Mouse (Mus musculus) CH12.LX (cell line): ENCODE results near the gene Fbxl14. TPM values are rescaled to one million over a fixed set of nuclear protein-coding genes. Genes with fewer than 3 reads are reported as not detected.
A peak's percentile ranks its signal among the peaks of the same experiment; 100 is the strongest.

Source experiments
- DNase-seq: peaks from one replicate; pipeline ENCODE4 v3.0.0-alpha.2; 2013; ENCODE audit errors: extremely low read depth
- H3K27ac ChIP-seq: 2 replicates; pipeline ENCODE4 v1.5.1; 2012; ENCODE audit warnings: low read depth, mild to moderate bottlenecking, control low read depth, moderate library complexity; ENCODE audit not compliant: insufficient read depth
- H3K27me3 ChIP-seq: replicated peaks from 2 replicates; pipeline ENCODE3; 2012; ENCODE audit warnings: inconsistent platforms
- H3K36me3 ChIP-seq, 2 experiments: replicated peaks in 1 of 2; 2 replicates each; pipeline versions ENCODE3 to v1.6.1; 2012; ENCODE audit warnings: inconsistent platforms in 1 of 2, low read length in 1 of 2, mild to moderate bottlenecking in 1 of 2, mixed read lengths in 1 of 2, moderate library complexity in 1 of 2; ENCODE audit not compliant: control insufficient read depth in 1 of 2, insufficient read depth in 1 of 2
- H3K4me1 ChIP-seq, 2 experiments: 2 replicates each; pipeline ENCODE4 v1.6.1; 2012; ENCODE audit warnings: inconsistent platforms in 1 of 2, moderate library complexity in 1 of 2; ENCODE audit not compliant: insufficient read depth in 2 of 2, control insufficient read depth in 1 of 2
- H3K4me2 ChIP-seq: 2 replicates; pipeline ENCODE4 v1.6.1; 2012; ENCODE audit warnings: low read depth, mild to moderate bottlenecking, control low read depth; ENCODE audit not compliant: poor library complexity, insufficient read depth, severe bottlenecking
- H3K4me3 ChIP-seq, 3 experiments: fragments of 150-350 bp in 1 of 3; sonication (generic) in 1 of 3; replicated peaks in 1 of 3; 2 replicates each; pipeline versions ENCODE3 to v1.5.1; 2011 to 2012; ENCODE audit warnings: low read depth in 2 of 3, low read length in 2 of 3, mild to moderate bottlenecking in 2 of 3, moderate library complexity in 2 of 3, control low read depth in 1 of 3, improper control_type of control experiment in 1 of 3, inconsistent platforms in 1 of 3, mixed read lengths in 1 of 3; ENCODE audit not compliant: poor library complexity in 1 of 3
- H3K79me2 ChIP-seq: replicated peaks from 2 replicates; pipeline ENCODE4 v1.6.1; 2012; ENCODE audit warnings: mild to moderate bottlenecking, moderate library complexity; ENCODE audit not compliant: control insufficient read depth, poor library complexity, insufficient read depth, severe bottlenecking; ENCODE audit errors: extremely low read depth
- H3K9ac ChIP-seq: 2 replicates; pipeline ENCODE4 v1.6.1; 2012; ENCODE audit warnings: low read depth, mild to moderate bottlenecking, control low read depth, moderate library complexity; ENCODE audit not compliant: insufficient read depth
- H3K9me3 ChIP-seq: replicated peaks from 2 replicates; pipeline ENCODE3; 2012; ENCODE audit warnings: low read length, inconsistent platforms, mixed read lengths
- BHLHE40 ChIP-seq: IDR thresholded peaks from 2 replicates; pipeline ENCODE4 v1.6.1; 2011; ENCODE audit warnings: mild to moderate bottlenecking, low read depth, low read length, improper control_type of control experiment
- CHD1 ChIP-seq: IDR thresholded peaks from 2 replicates; pipeline ENCODE4 v1.6.1; 2012; ENCODE audit warnings: low read depth, low read length, improper control_type of control experiment, inconsistent platforms
- CHD2 ChIP-seq: IDR thresholded peaks from 2 replicates; pipeline ENCODE4 v1.6.1; 2011; ENCODE audit warnings: low read length, improper control_type of control experiment
- CTCF ChIP-seq, 2 experiments: IDR thresholded peaks in 1 of 2; conservative IDR thresholded peaks in 1 of 2; 2 replicates each; pipeline ENCODE4 v1.5.1; 2011 to 2012; ENCODE audit warnings: low read depth in 2 of 2, low read length in 2 of 2, improper control_type of control experiment in 1 of 2, inconsistent platforms in 1 of 2, mild to moderate bottlenecking in 1 of 2, moderate library complexity in 1 of 2
- ETS1 ChIP-seq: conservative IDR thresholded peaks from 2 replicates; pipeline ENCODE4 v1.6.1; 2012; ENCODE audit warnings: low read depth, mild to moderate bottlenecking, inconsistent platforms, low read length, improper control_type of control experiment, moderate library complexity
- HCFC1 ChIP-seq: IDR thresholded peaks from 2 replicates; pipeline ENCODE4 v1.6.1; 2012; ENCODE audit warnings: low read depth, mild to moderate bottlenecking, inconsistent platforms, low read length, improper control_type of control experiment
- IRF4 ChIP-seq: IDR thresholded peaks from 2 replicates; pipeline ENCODE4 v1.6.1; 2014; ENCODE audit warnings: low read depth, mild to moderate bottlenecking, inconsistent platforms, low read length, improper control_type of control experiment
- MAFK ChIP-seq: IDR thresholded peaks from 2 replicates; pipeline ENCODE4 v1.6.1; 2011; ENCODE audit warnings: low read length, improper control_type of control experiment; ENCODE audit not compliant: insufficient replicate concordance
- MAZ ChIP-seq: IDR thresholded peaks from 2 replicates; pipeline ENCODE4 v1.6.1; 2012; ENCODE audit warnings: low read depth, mild to moderate bottlenecking, inconsistent platforms, low read length, improper control_type of control experiment, moderate library complexity
- MYC ChIP-seq: IDR thresholded peaks from 2 replicates; pipeline ENCODE4 v1.6.1; 2011; ENCODE audit warnings: low read depth, mild to moderate bottlenecking, improper control_type of control experiment, low read length
- PAX5 ChIP-seq: IDR thresholded peaks from 2 replicates; pipeline ENCODE4 v1.6.1; 2012; ENCODE audit warnings: low read length, inconsistent platforms, mixed read lengths
- RAD21 ChIP-seq: IDR thresholded peaks from 2 replicates; pipeline ENCODE4 v1.6.1; 2011; ENCODE audit warnings: low read depth, mild to moderate bottlenecking, low read length, improper control_type of control experiment, moderate library complexity
- SIN3A ChIP-seq: IDR thresholded peaks from 2 replicates; pipeline ENCODE4 v1.6.1; 2012; ENCODE audit warnings: low read length, improper control_type of control experiment, inconsistent platforms
- SMC3 ChIP-seq: IDR thresholded peaks from 2 replicates; pipeline ENCODE4 v1.6.1; 2011; ENCODE audit warnings: low read depth, low read length, improper control_type of control experiment
- TBP ChIP-seq: conservative IDR thresholded peaks from 2 replicates; pipeline ENCODE4 v1.6.1; 2011; ENCODE audit warnings: low read depth, low read length, improper control_type of control experiment
- TCF12 ChIP-seq: IDR thresholded peaks from 2 replicates; pipeline ENCODE4 v1.6.1; 2014; ENCODE audit warnings: low read depth, mild to moderate bottlenecking, inconsistent platforms, low read length, improper control_type of control experiment
- USF1 ChIP-seq: IDR thresholded peaks from 2 replicates; pipeline ENCODE4 v1.6.1; 2014; ENCODE audit warnings: low read depth, mild to moderate bottlenecking, inconsistent platforms, low read length, improper control_type of control experiment
- ZKSCAN1 ChIP-seq: IDR thresholded peaks from 2 replicates; pipeline ENCODE4 v1.6.1; 2012; ENCODE audit warnings: low read depth, inconsistent platforms, low read length, improper control_type of control experiment, borderline replicate concordance
- ZMIZ1 ChIP-seq: IDR thresholded peaks from 2 replicates; pipeline ENCODE4 v1.6.1; 2012; ENCODE audit warnings: low read depth, mild to moderate bottlenecking, inconsistent platforms, low read length, improper control_type of control experiment
- dilution Hi-C: fragments of 300-500 bp; cut with MboI; formaldehyde crosslinking; loops from 2 replicates; pipeline ENCODE4 v1.14.3; 2020; ENCODE audit warnings: low sequenced_read_pairs; ENCODE audit not compliant: extremely low pct_unique_long_range_greater_than_20kb, extremely low pct_ligation_motif_present
- in situ Hi-C: fragments of 300-500 bp; cut with MboI; formaldehyde crosslinking; loops from 3 replicates; pipeline ENCODE4 v1.14.3; 2019; ENCODE audit warnings: low sequenced_read_pairs, low pct_ligation_motif_present, low pct_unique_long_range_greater_than_20kb, mixed read lengths
- polyA plus RNA-seq: library from polyadenylated mRNA; unstranded; fragments of >175 nt; gene quantifications from 2 replicates; pipeline ENCODE4 v1.2.1, GENCODE M21; 2012; ENCODE audit warnings: low read depth; ENCODE audit not compliant: insufficient read length
- total RNA-seq, 2 experiments: library from RNA; depleted of rRNA; stranded (reverse); fragments of 300-350 nt in 1 of 2; fragments of >200 nt in 1 of 2; gene quantifications; 2 replicates each; pipeline ENCODE4 v1.2.3; 2012 to 2014

Fbxl14 gene
- total and polyA plus RNA-seq, 3 experiments, result 29.9 to 32.0 (median 30.3) TPM

- no peaks in the 10 kb centered on the region for H3K27me3 ChIP-seq
- no peak overlapping the region for H3K4me3 ChIP-seq
- no peaks in the 10 kb centered on the region for H3K36me3 ChIP-seq
- H3K27ac ChIP-seq, result no peak overlapping the region
- H3K4me1 ChIP-seq, result peaks cover 15 to 27% of the 10 kb centered on the region in 2 experiments
- TF ChIP-seq CTCF (conservative IDR thresholded peaks at IDR 0.05 in 1 of 2, IDR thresholded peaks at IDR 0.05 in 1 of 2; ENCODE audit: low read depth in 2 of 2, low read length in 2 of 2) (peak in 1 of 2 experiments; percentile 28; a peak in 2 of 4 replicates), ZMIZ1 (no peak), BHLHE40 (no peak), SMC3 (peak; percentile 22), ZKSCAN1 (no peak), PAX5 (no peak), MAZ (no peak), CHD1 (no peak), HCFC1 (no peak), TBP (no peak)
- H3K4me2 ChIP-seq, result no peak overlapping the region
- dilution Hi-C loops, result no loop called here
- in situ Hi-C loops, result no loop called here
- no peak overlapping the region for H3K9ac ChIP-seq
- H3K79me2 ChIP-seq, result no peaks in the 10 kb centered on the region
- no peaks in the 10 kb centered on the region for H3K9me3 ChIP-seq
- DNase-seq, result no peak
These were observed 42.0 kb downstream of the Fbxl14 start for GRCm38 (mm10) chr6:119521482-119521900.

DNA sequence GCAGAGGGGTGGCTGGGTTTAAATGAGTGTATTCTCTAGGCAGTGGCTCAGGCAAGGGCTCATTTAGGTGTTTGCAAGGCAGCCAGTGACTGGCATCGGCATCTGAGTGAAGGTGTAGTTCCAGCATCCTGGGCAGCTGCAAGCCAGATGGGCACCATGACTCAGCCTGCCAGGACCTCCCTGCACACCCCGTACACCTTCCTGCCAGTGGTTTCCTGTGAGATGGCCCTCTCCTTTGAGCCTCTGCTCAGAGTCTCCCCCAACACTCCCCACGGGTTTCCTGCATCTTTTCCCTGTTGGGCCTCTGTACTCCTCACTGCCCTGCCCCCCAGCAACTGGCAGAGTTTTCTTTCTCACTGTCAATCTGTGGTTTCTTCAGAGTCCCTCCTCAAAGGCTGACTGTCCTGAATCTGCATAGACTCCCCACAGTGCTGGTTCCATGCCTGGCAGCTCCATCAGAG, 42.5 kb downstream of the Fbxl14 start:
- no peaks in the 10 kb centered on the region for H3K79me2 ChIP-seq
- DNase-seq, result no peak
- no peak for TF ChIP-seq MYC
- TF ChIP-seq TCF12, result no peak
- no peak for TF ChIP-seq IRF4
- TF ChIP-seq SIN3A, result no peak
- TF ChIP-seq RAD21, result no peak
- no peak for TF ChIP-seq USF1
- no peak for TF ChIP-seq BHLHE40
- TF ChIP-seq CHD1, result no peak
- TF ChIP-seq MAFK, result no peak
- no peak for TF ChIP-seq CHD2
- no peak for TF ChIP-seq ETS1
- TF ChIP-seq, all 38 proteins: peak for 0
- Histone ChIP-seq H3K36me3 (no peaks in the 10 kb centered on the region), H3K9ac (no peak overlapping the region), H3K4me2 (no peak overlapping the region), H3K4me3 (no peak overlapping the region), H3K27ac (no peak overlapping the region), H3K27me3 (no peaks in the 10 kb centered on the region), H3K9me3 (no peaks in the 10 kb centered on the region), H3K4me1 (peaks cover 19 to 32% of the 10 kb centered on the region in 2 experiments)
- dilution Hi-C loops, result no loop called here
- in situ Hi-C loops, result no loop called here
